Mouse (Mus musculus) midbrain, embryonic 11.5 days (tissue): Measurements from ENCODE around the gene Zzz3. TPM values are rescaled to one million over a fixed set of nuclear protein-coding genes. Genes with fewer than 3 reads are reported as not detected.

Experiments used
- ATAC-seq: fragments of 200-750 bp; cut with Nextera tagmentation; 2 replicates; pipeline ENCODE4 v1.8.0; 2017; ENCODE audit warnings: moderate TSS enrichment, moderate library complexity; ENCODE audit not compliant: low FRiP score
- DNase-seq: peaks from one replicate; pipeline ENCODE4 v3.0.0; 2015; ENCODE audit warnings: low spot score; ENCODE audit errors: missing footprints
- H3K27ac ChIP-seq: fragments of 300-500 bp; sonication (generic); 2 replicates; pipeline ENCODE4 v1.5.1; 2014; ENCODE audit warnings: low read depth, low read length
- H3K27me3 ChIP-seq: fragments of 300-500 bp; sonication (generic); 2 replicates; pipeline ENCODE4 v1.6.1; 2014; ENCODE audit warnings: mild to moderate bottlenecking, low read length, moderate library complexity, mixed read lengths; ENCODE audit not compliant: control insufficient read depth, insufficient read depth
- H3K36me3 ChIP-seq: fragments of 300-500 bp; sonication (generic); 2 replicates; pipeline ENCODE4 v1.6.1; 2014; ENCODE audit warnings: mild to moderate bottlenecking, low read length, moderate library complexity, mixed read lengths; ENCODE audit not compliant: control insufficient read depth, insufficient read depth
- H3K4me1 ChIP-seq: fragments of 300-500 bp; sonication (generic); 2 replicates; pipeline ENCODE4 v1.6.1; 2014; ENCODE audit warnings: low read length; ENCODE audit not compliant: control insufficient read depth, insufficient read depth
- H3K4me2 ChIP-seq: fragments of 300-500 bp; sonication (generic); 2 replicates; pipeline ENCODE4 v1.6.1; 2014; ENCODE audit warnings: mild to moderate bottlenecking, moderate library complexity
- H3K4me3 ChIP-seq: fragments of 300-500 bp; sonication (generic); 2 replicates; pipeline ENCODE4 v1.5.1; 2014; ENCODE audit warnings: low read depth, low read length
- H3K9ac ChIP-seq: fragments of 300-500 bp; sonication (generic); 2 replicates; pipeline ENCODE4 v1.6.1; 2014; ENCODE audit warnings: low read length
- H3K9me3 ChIP-seq: fragments of 300-500 bp; sonication (generic); 2 replicates; pipeline ENCODE4 v1.6.1; 2016; ENCODE audit warnings: low read length; ENCODE audit not compliant: control insufficient read depth
- WGBS: fragments of 180-500 bp; shearing (Covaris S2); extraction: QIAGEN DNeasy Blood & Tissue Kit; methylation state at CpG from one replicate; pipeline ENCODE4 v1.1.7; 2014; 5-methylcytosine and 5-hydroxymethylcytosine counted together
- polyA plus RNA-seq: library from polyadenylated mRNA; unstranded; fragments of >200 nt; fragmentation: Nextera tagmentation; extraction: Ambion mirVana; gene quantifications from 2 replicates; pipeline ENCODE4 v1.2.1, GENCODE M21; 2014

Zzz3 gene
- polyA plus RNA-seq, 1 experiment from 2014 or later: 63.1 TPM

DNA sequence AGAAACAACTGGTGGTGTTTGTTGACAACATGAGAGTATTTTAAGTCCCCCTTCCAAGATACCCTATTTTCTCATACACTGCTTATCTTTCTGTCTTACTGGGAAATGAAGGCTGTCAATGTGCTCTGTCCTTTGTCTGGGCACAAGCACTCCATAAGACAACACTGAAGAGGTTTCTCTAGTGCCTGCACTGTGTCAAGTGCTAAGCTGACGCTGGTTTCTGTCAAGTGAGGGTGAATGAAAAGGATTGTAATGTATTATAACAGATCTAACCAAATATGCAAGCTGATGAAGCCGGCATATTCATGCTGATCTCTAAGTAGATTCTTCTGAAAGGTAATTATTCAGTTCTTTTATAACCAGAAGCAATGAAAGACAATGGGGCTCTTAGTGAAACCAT lies 98.5 kb downstream of the Zzz3 start:
- WGBS: 78% methylated on average over 2 of the region's 2 CpGs

DNA sequence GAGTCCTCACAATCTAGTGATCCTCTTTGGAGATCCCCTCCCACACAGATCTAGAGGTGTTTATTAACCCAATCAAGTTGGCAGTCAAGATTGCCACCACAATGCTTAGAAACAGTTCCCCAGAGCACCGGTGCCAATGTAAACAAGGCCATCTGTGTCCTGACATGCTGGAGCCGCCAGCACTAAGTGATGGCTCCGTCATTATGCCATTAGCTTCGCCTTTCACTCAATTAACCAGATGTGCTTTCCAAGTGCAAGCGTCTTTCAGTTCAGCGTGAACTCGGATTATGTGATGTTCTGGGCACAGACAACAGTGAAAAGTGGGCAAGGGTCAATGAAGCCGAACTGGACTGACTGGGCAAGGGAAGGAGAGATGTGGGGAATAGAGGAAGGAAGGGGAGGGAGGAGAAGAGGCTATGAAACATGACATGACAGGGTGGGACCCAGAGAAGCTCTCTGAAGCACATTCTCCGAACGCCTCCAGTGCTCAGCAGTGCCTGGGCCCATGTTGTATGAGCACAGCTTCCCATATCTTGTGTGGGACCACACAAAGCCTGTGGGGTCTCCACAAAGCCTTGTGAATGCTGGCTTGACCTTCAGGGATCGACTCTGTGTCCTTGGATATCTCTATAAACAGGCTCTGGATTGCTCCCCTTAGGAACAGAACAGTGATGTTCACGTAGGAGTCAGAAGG lies 99.5 kb downstream of the Zzz3 start:
- WGBS: 72% methylated on average over 12 of the region's 12 CpGs
- H3K27me3 ChIP-seq: no peaks in the 10 kb centered on the region
- H3K9me3 ChIP-seq: no peaks in the 10 kb centered on the region
- no peak overlapping the region for H3K4me2 ChIP-seq
- H3K27ac ChIP-seq: no peak overlapping the region
- no peaks in the 10 kb centered on the region for H3K36me3 ChIP-seq
- no peak for DNase-seq
- no peak overlapping the region for H3K4me3 ChIP-seq
- H3K4me1 ChIP-seq: no peaks in the 10 kb centered on the region; the same call in 1 of the 2 replicates
- no peak overlapping the region for H3K9ac ChIP-seq
- peak; percentile 19; the same call in 1 of the 2 replicates for ATAC-seq

More for the DNA sequence above, 98.5 kb downstream of the Zzz3 start:
- no peak overlapping the region for H3K27ac ChIP-seq
- DNase-seq (peak; percentile 65), ATAC-seq (no peak)
- H3K9me3 ChIP-seq: no peaks in the 10 kb centered on the region
- H3K9ac ChIP-seq: no peak overlapping the region
- no peaks in the 10 kb centered on the region for H3K36me3 ChIP-seq
- no peak overlapping the region for H3K4me3 ChIP-seq
- no peak overlapping the region for H3K4me2 ChIP-seq
- H3K4me1 ChIP-seq: no peaks in the 10 kb centered on the region; the same call in 1 of the 2 replicates
- H3K27me3 ChIP-seq: no peaks in the 10 kb centered on the region

DNA sequence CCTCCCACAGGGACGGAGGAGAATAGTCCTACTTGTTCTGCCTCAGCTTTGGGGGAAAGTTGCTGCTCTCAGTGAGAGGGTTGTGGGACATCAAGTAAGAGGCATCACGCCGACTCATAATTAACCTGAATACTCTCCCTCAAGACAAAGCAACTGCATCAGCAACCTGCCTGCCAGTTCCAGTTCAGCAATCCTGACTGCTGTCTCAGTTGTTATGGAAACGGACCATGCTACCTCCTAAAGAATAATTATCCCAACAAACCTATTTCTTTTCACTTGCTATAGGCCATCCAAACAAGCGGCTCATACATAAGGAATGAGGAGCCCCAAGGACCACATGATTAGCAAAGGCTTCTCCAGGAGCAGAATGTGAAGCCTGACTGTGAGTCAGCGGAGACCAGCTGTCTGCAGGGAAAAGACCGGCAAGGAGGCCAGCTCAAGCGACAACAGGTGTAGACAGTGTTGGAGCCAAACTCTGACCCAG lies 100.2 kb downstream of the Zzz3 start:
- ATAC-seq: peak; percentile 50; the same call in 1 of the 2 replicates
- Histone ChIP-seq H3K4me1 (no peaks in the 10 kb centered on the region; the same call in 1 of the 2 replicates), H3K9ac (no peak overlapping the region), H3K27ac (no peak overlapping the region), H3K4me2 (no peak overlapping the region), H3K9me3 (no peaks in the 10 kb centered on the region), H3K4me3 (no peak overlapping the region), H3K36me3 (no peaks in the 10 kb centered on the region), H3K27me3 (no peaks in the 10 kb centered on the region)
- 70% methylated on average over 8 of the region's 8 CpGs for WGBS
- DNase-seq: no peak

DNA sequence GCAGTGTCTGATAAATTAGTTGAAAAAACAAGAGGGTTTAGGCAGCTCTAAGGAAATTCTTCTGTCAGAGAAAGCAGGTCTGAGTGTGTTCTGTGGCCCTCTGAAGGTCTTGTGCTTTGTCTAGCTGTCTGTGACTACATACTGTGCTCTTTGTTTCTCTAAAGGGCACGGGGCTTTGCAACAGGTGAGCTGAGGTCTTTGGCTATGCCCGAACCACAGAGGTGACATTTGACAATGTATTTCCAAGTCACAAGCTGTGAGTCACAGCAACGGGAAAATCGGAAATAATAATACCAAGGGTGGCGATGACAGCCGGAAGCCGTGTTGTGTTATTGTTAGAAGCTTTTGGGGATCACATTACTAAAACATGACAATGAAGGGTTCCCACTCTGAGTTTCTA lies 101.8 kb downstream of the Zzz3 start:
- H3K27me3 ChIP-seq: no peaks in the 10 kb centered on the region
- H3K4me2 ChIP-seq: no peak overlapping the region
- H3K36me3 ChIP-seq: no peaks in the 10 kb centered on the region
- DNase-seq: no peak
- H3K9ac ChIP-seq: no peak overlapping the region
- ATAC-seq: no peak
- H3K9me3 ChIP-seq: no peaks in the 10 kb centered on the region
- no peaks in the 10 kb centered on the region; the same call in 1 of the 2 replicates for H3K4me1 ChIP-seq
- H3K27ac ChIP-seq: no peak overlapping the region
- no peak overlapping the region for H3K4me3 ChIP-seq
- WGBS: 71% methylated on average over 7 of the region's 7 CpGs

DNA sequence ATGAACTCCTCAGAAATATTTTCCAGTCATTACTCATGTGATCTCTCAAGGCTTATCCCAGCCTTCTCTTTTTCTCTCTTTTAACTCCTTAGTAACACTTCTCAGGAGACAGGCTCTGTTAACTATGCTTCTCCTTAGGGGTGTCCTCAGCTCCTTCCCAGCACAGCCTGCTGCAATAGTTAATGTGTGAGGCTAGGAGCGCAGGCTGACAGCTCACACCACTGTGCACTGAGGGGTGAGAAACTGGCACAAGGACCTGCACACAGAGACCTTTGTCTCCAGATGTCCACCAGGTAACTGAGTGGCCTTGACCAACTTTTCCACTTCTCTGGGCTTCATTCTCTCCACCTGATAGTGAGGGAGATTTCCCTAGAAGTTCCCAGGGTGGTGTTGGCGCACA lies 102.6 kb downstream of the Zzz3 start:
- H3K36me3 ChIP-seq: no peaks in the 10 kb centered on the region
- DNase-seq (no peak), ATAC-seq (no peak)
- H3K4me1 ChIP-seq: no peaks in the 10 kb centered on the region; the same call in 1 of the 2 replicates
- no peaks in the 10 kb centered on the region for H3K9me3 ChIP-seq
- no peak overlapping the region for H3K4me2 ChIP-seq
- H3K27me3 ChIP-seq: no peaks in the 10 kb centered on the region
- 94% methylated on average over 2 of the region's 2 CpGs for WGBS
- no peak overlapping the region for H3K9ac ChIP-seq
- no peak overlapping the region for H3K27ac ChIP-seq
- H3K4me3 ChIP-seq: no peak overlapping the region

DNA sequence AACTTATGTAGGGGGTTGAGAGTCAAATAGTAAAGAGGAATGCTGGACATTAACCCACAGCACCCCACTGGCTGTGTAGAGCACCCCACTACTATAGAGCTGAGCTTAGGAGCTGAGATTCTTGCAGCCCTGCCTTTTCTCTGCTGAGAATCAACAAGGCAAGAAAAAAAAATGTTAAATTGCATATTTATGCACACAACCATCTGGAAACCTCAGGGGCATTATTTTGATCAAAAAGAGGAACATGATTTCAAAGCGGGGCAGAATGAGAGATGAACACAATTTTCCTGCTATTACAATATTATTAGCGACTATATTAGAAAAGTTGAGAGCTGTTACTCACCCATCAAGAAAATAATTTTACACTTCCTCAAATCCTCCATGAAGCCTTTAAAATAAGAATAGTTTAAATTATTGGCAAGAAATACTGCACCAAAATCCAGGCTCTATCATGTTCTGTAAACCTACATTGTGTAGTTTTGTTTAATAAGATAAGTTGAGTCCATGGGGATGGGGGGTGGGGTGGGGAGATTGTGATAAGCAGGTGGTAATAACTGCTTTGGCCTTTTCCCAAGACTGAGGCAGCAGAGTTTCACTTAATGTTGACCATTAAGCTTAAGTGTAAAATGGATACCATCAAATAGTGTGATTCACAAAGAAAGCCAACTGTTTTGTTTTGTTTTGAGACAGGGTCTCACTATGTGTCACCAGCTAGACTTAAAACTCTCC lies 103.9 kb downstream of the Zzz3 start:
- Histone ChIP-seq H3K27me3 (no peaks in the 10 kb centered on the region), H3K9me3 (no peaks in the 10 kb centered on the region), H3K4me3 (no peak overlapping the region), H3K4me2 (no peak overlapping the region), H3K27ac (no peak overlapping the region), H3K4me1 (no peaks in the 10 kb centered on the region; the same call in 1 of the 2 replicates), H3K9ac (no peak overlapping the region), H3K36me3 (no peaks in the 10 kb centered on the region)
- DNase-seq (no peak), ATAC-seq (no peak)
- WGBS: 86% methylated on average over 2 of the region's 2 CpGs

DNA sequence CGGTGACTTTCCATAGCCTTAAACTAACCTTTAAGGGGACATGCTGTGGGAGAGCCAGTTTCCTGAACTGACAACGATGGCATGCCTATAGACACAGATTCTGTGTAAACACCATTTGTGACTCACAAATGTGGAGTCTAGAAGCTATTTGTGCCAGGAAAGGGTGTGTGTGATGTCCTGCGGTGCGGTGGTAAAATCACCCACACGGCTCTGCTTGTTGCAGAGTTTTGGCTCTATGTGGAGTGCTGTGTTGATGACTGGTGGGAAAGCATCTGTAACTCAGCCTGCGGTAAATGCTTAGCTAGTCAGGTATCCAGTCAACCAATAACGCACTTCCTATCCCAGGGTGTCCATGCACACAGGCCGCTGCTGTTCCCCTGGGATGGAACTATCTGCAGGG lies 112.6 kb downstream of the Zzz3 start:
- H3K27me3 ChIP-seq: no peaks in the 10 kb centered on the region
- DNase-seq (no peak), ATAC-seq (no peak)
- no peak overlapping the region for H3K27ac ChIP-seq
- no peaks in the 10 kb centered on the region for H3K36me3 ChIP-seq
- no peaks in the 10 kb centered on the region for H3K9me3 ChIP-seq
- no peak overlapping the region for H3K9ac ChIP-seq
- H3K4me3 ChIP-seq: no peak overlapping the region
- H3K4me2 ChIP-seq: no peak overlapping the region
- H3K4me1 ChIP-seq: no peaks in the 10 kb centered on the region
- 82% methylated on average over 8 of the region's 8 CpGs for WGBS

DNA sequence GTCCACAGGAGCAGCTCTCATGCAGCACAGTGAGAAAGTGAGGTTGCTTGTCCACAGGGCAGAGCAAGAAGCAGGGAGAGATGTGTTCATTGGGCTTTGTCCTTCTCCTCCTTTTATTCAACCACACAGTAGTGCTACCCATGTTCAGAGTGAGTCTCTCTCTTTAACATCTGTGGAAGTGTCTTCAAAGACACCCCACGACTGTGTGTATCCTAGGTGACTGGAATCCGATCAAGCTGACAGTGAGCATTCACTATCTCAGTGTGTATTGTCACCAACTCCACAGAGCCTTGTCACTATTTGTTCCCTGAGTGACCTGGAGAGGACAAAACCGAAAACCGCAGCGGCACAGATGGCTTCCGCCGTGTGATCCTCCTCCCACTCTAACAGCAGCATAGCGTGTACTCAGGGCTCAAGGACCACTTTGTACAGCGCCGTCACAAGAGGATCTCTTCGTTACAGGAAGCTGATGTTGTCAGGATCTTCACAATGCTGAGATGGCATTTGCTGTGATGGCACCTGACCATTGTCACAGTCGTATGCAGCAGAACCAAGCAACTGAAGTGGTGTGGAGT lies 113.2 kb downstream of the Zzz3 start:
- no peak overlapping the region for H3K27ac ChIP-seq
- H3K9me3 ChIP-seq: no peaks in the 10 kb centered on the region
- H3K4me3 ChIP-seq: no peak overlapping the region
- H3K4me2 ChIP-seq: no peak overlapping the region
- H3K4me1 ChIP-seq: no peaks in the 10 kb centered on the region
- 66% methylated on average over 12 of the region's 12 CpGs for WGBS
- no peaks in the 10 kb centered on the region for H3K36me3 ChIP-seq
- ATAC-seq (peak; percentile 65), DNase-seq (no peak)
- no peak overlapping the region for H3K9ac ChIP-seq
- H3K27me3 ChIP-seq: no peaks in the 10 kb centered on the region

DNA sequence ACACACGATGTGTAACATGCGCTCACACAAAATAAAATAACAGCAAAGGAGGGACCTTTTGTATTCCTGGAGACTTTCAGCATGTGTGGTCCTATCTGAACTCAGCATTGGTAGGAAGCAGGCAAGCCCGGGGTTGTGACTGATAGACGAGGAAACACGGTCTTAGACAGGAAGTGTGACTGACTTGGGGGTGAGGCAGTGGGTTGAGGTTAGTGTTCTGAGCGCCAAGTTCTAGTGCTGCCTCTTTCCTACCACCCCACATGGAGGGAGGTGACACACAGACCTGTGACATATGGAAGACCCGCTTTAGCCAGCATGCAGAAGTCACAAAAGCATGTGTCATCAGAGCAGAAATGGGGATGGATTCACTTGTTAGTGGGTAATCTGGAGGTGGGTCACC lies 114.0 kb downstream of the Zzz3 start:
- no peak overlapping the region for H3K4me3 ChIP-seq
- no peak overlapping the region for H3K27ac ChIP-seq
- no peaks in the 10 kb centered on the region for H3K9me3 ChIP-seq
- H3K4me1 ChIP-seq: no peaks in the 10 kb centered on the region
- no peaks in the 10 kb centered on the region for H3K36me3 ChIP-seq
- DNase-seq (no peak), ATAC-seq (no peak)
- WGBS: 84% methylated on average over 7 of the region's 7 CpGs
- H3K27me3 ChIP-seq: no peaks in the 10 kb centered on the region
- H3K9ac ChIP-seq: no peak overlapping the region
- no peak overlapping the region for H3K4me2 ChIP-seq
